Mouse (Mus musculus) intestine, postnatal 0 days (tissue): ENCODE measurements around the gene Tob1. TPM values are rescaled to one million over a fixed set of nuclear protein-coding genes. Genes with fewer than 3 reads are reported as not detected.
A peak's percentile ranks its signal among the peaks of the same experiment; 100 is the strongest.

ENCODE experiments used
- ATAC-seq: fragments of 200-750 bp; cut with Nextera tagmentation; 2 replicates; pipeline ENCODE4 v1.8.0; 2017; ENCODE audit warnings: mild to moderate bottlenecking, moderate TSS enrichment, moderate library complexity
- H3K27ac ChIP-seq: fragments of 300-500 bp; sonication (generic); 2 replicates; pipeline ENCODE4 v1.5.1; 2014; ENCODE audit warnings: mild to moderate bottlenecking, low read depth, low read length, moderate library complexity
- H3K27me3 ChIP-seq: fragments of 300-500 bp; sonication (generic); replicated peaks from 2 replicates; pipeline ENCODE4 v1.6.1; 2014; ENCODE audit warnings: low read length, mixed read lengths; ENCODE audit not compliant: control insufficient read depth, insufficient read depth
- H3K36me3 ChIP-seq: fragments of 300-500 bp; sonication (generic); 2 replicates; pipeline ENCODE4 v1.6.1; 2014; ENCODE audit warnings: mild to moderate bottlenecking, moderate library complexity; ENCODE audit not compliant: control insufficient read depth, insufficient read depth
- H3K4me1 ChIP-seq: fragments of 300-500 bp; sonication (generic); replicated peaks from 2 replicates; pipeline ENCODE4 v1.6.1; 2014; ENCODE audit warnings: antibody characterized with exemption, low read length, mixed read lengths; ENCODE audit not compliant: control insufficient read depth, insufficient read depth
- H3K4me2 ChIP-seq: fragments of 300-500 bp; sonication (generic); replicated peaks from 2 replicates; pipeline ENCODE4 v1.6.1; 2014; ENCODE audit warnings: low read depth, mild to moderate bottlenecking, moderate library complexity
- H3K4me3 ChIP-seq: fragments of 300-500 bp; sonication (generic); 2 replicates; pipeline ENCODE4 v1.5.1; 2014; ENCODE audit warnings: low read depth, low read length
- H3K9ac ChIP-seq: fragments of 300-500 bp; sonication (generic); 2 replicates; pipeline ENCODE4 v1.6.1; 2014; ENCODE audit warnings: mild to moderate bottlenecking, low read depth, low read length
- H3K9me3 ChIP-seq: fragments of 300-500 bp; sonication (generic); 2 replicates; pipeline ENCODE4 v1.6.1; 2016; ENCODE audit warnings: mixed run types; ENCODE audit not compliant: control insufficient read depth
- CTCF ChIP-seq: sonication (generic); IDR thresholded peaks from 2 replicates; pipeline ENCODE4 v1.5.1; 2016; ENCODE audit warnings: low read depth, mild to moderate bottlenecking, control low read depth, antibody characterized with exemption, moderate library complexity
- WGBS: fragments of 180-500 bp; shearing (Covaris S2); extraction: QIAGEN DNeasy Blood & Tissue Kit; methylation state at CpG from one replicate; pipeline ENCODE4 v1.1.7; 2014; 5-methylcytosine and 5-hydroxymethylcytosine counted together
- polyA plus RNA-seq: library from polyadenylated mRNA; unstranded; fragments of >200 nt; fragmentation: Nextera tagmentation; extraction: Ambion mirVana; gene quantifications from 2 replicates; pipeline ENCODE4 v1.2.1, GENCODE M21; 2015

Tob1 gene
- polyA plus RNA-seq, 1 experiment from 2014 or later: 69.4 TPM

- no peaks in the 10 kb centered on the region for H3K27me3 ChIP-seq
- 37% methylated on average over 5 of the region's 5 CpGs for WGBS
- peak; percentile 51 for ATAC-seq
- H3K4me1 ChIP-seq: no peaks in the 10 kb centered on the region
- H3K4me3 ChIP-seq: no peak overlapping the region
- no peak overlapping the region for H3K4me2 ChIP-seq
- no peak overlapping the region for H3K9ac ChIP-seq
- peak overlapping the region; percentile 50; the same call in 1 of the 2 replicates for H3K27ac ChIP-seq
- TF ChIP-seq CTCF: no peak
- no peaks in the 10 kb centered on the region for H3K36me3 ChIP-seq
- H3K9me3 ChIP-seq: no peaks in the 10 kb centered on the region
Measured at GRCm38 (mm10) chr11:94202106-94202505, 9.1 kb upstream of the Tob1 start.

GRCm38 (mm10) chr11:94203066-94203465 is 8.2 kb upstream of the Tob1 start:
- Histone ChIP-seq H3K36me3 (no peaks in the 10 kb centered on the region), H3K4me3 (no peak overlapping the region), H3K9ac (no peak overlapping the region), H3K4me2 (no peak overlapping the region), H3K4me1 (peaks cover under 1% of the 10 kb centered on the region; the same call in 1 of the 2 replicates), H3K27me3 (no peaks in the 10 kb centered on the region), H3K27ac (no peak overlapping the region), H3K9me3 (no peaks in the 10 kb centered on the region)
- 60% methylated on average over 3 of the region's 3 CpGs for WGBS
- ATAC-seq: no peak
- TF ChIP-seq CTCF: no peak

- no peak for ATAC-seq
- Histone ChIP-seq H3K27me3 (no peaks in the 10 kb centered on the region), H3K27ac (no peak overlapping the region), H3K36me3 (no peaks in the 10 kb centered on the region), H3K9me3 (no peaks in the 10 kb centered on the region), H3K4me3 (no peak overlapping the region), H3K4me2 (no peak overlapping the region), H3K9ac (no peak overlapping the region), H3K4me1 (peaks cover 4% of the 10 kb centered on the region)
- WGBS: 77% methylated on average over 10 of the region's 10 CpGs
- no peak for TF ChIP-seq CTCF
Measured at GRCm38 (mm10) chr11:94206398-94207114, 4.7 kb upstream of the Tob1 start.

GRCm38 (mm10) chr11:94208811-94209675 is 2.2 kb upstream of the Tob1 start:
- Histone ChIP-seq H3K9ac (no peak overlapping the region), H3K4me2 (peak overlapping the region; percentile 93; the same call in 1 of the 2 replicates), H3K36me3 (peaks cover 4% of the 10 kb centered on the region), H3K4me3 (no peak overlapping the region), H3K4me1 (peaks cover 4% of the 10 kb centered on the region), H3K9me3 (no peaks in the 10 kb centered on the region), H3K27ac (peak overlapping the region; percentile 95), H3K27me3 (no peaks in the 10 kb centered on the region)
- ATAC-seq: no peak
- no peak for TF ChIP-seq CTCF
- WGBS: 38% methylated on average over 8 of the region's 8 CpGs

GRCm38 (mm10) chr11:94209695-94210131 is 1.5 kb upstream of the Tob1 start:
- H3K9me3 ChIP-seq: no peaks in the 10 kb centered on the region
- 2% methylated on average over 14 of the region's 14 CpGs for WGBS
- peak overlapping the region; percentile 95 for H3K27ac ChIP-seq
- H3K36me3 ChIP-seq: peaks cover 11% of the 10 kb centered on the region
- H3K9ac ChIP-seq: no peak overlapping the region
- no peak for TF ChIP-seq CTCF
- H3K4me2 ChIP-seq: peak overlapping the region; percentile 93
- H3K4me1 ChIP-seq: peaks cover 4% of the 10 kb centered on the region
- peak overlapping the region; percentile 99 for H3K4me3 ChIP-seq
- no peak for ATAC-seq
- no peaks in the 10 kb centered on the region for H3K27me3 ChIP-seq
